Mouse (Mus musculus): ENCODE measurements around the gene Syngr2.
A peak's percentile ranks its signal among the peaks of the same experiment; 100 is the strongest.

GRCm38 (mm10) chr11:117797511-117798159, 11.8 kb upstream of the Syngr2 start, which contains the start of gene 6030468B19Rik:
- TF ChIP-seq CTCF (IDR thresholded peaks at IDR 0.05; ENCODE audit: low read depth), result 0 out of 2 replicates have a peak, but pooled peaks have one; percentile 24
- TF ChIP-seq EP300 (IDR thresholded peaks at IDR 0.05; ENCODE audit: low read depth), result peak; percentile 98
